Mouse (Mus musculus): ENCODE measurements around the gene Rtf1. TPM values are rescaled to one million over a fixed set of nuclear protein-coding genes. Genes with fewer than 3 reads are reported as not detected.
A peak's percentile ranks its signal among the peaks of the same experiment; 100 is the strongest.

Gene Rtf1
- 39.2 and 40.0 TPM in 2 replicates for polyA plus RNA-seq (2015; fragmentation: Nextera tagmentation; extraction: Ambion mirVana)

GRCm38 (mm10) chr2:119674525-119675214 is at the start of gene Rtf1:
Gene Rtf1, plus strand, starts transcription at chr2:119675068.
- Histone ChIP-seq H3K27ac (ENCODE audit: low read length) (peak within 1 kb of the TSS; percentile 92), H3K27me3 (replicated peaks; ENCODE audit: insufficient read depth, low read length) (no peaks in the 10 kb centered on the region), H3K36me3 (ENCODE audit: insufficient read depth, low read length) (no peaks in the 10 kb centered on the region), H3K4me2 (replicated peaks; ENCODE audit: low read depth, low read length) (peak within 1 kb of the TSS; percentile 87), H3K4me3 (ENCODE audit: low read depth, low read length) (peak within 1 kb of the TSS; percentile 80), H3K4me1 (ENCODE audit: insufficient read depth, low read depth, low read length) (no peaks in the 10 kb centered on the region), H3K9ac (replicated peaks; ENCODE audit: low read depth) (peak within 1 kb of the TSS; percentile 90), H3K9me3 (ENCODE audit: low read length) (no peaks in the 10 kb centered on the region)
- TF ChIP-seq CTCF (IDR thresholded peaks at IDR 0.05), result no peak
- no peak for TF ChIP-seq EP300 (IDR thresholded peaks at IDR 0.05)
- under 1% methylated on average over 30 of the region's 58 CpGs for WGBS
- peak; percentile 96 for DNase-seq (ENCODE audit: low spot score)
- ATAC-seq, result peak; percentile 98

GRCm38 (mm10) chr2:119636781-119637180 is 38.1 kb upstream of the Rtf1 start:
- Histone ChIP-seq H3K4me1 (ENCODE audit: insufficient read depth, low read depth, low read length) (no peaks in the 10 kb centered on the region), H3K27me3 (replicated peaks; ENCODE audit: insufficient read depth, low read length) (no peaks in the 10 kb centered on the region), H3K9me3 (ENCODE audit: low read length) (no peaks in the 10 kb centered on the region), H3K4me2 (replicated peaks; ENCODE audit: low read depth, low read length) (no peak overlapping the region), H3K4me3 (ENCODE audit: low read depth, low read length) (no peak overlapping the region), H3K9ac (replicated peaks; ENCODE audit: low read depth) (no peak overlapping the region), H3K27ac (ENCODE audit: low read length) (no peak overlapping the region), H3K36me3 (ENCODE audit: insufficient read depth, low read length) (no peaks in the 10 kb centered on the region; the same call in 1 of the 2 replicates)
- ATAC-seq (no peak), DNase-seq (ENCODE audit: low spot score) (no peak)
- WGBS, result 87% methylated on average over 1 of the region's 1 CpGs
- TF ChIP-seq EP300 (IDR thresholded peaks at IDR 0.05) (no peak), CTCF (IDR thresholded peaks at IDR 0.05) (peak; percentile 30; the same call in 1 of the 2 replicates)

- no peak overlapping the region for H3K4me2 ChIP-seq (replicated peaks; ENCODE audit: low read depth, low read length)
- no peaks in the 10 kb centered on the region for H3K27me3 ChIP-seq (replicated peaks; ENCODE audit: insufficient read depth, low read length)
- H3K4me1 ChIP-seq (ENCODE audit: insufficient read depth, low read depth, low read length), result no peaks in the 10 kb centered on the region
- DNase-seq (ENCODE audit: low spot score), result no peak
- no peak overlapping the region for H3K4me3 ChIP-seq (ENCODE audit: low read depth, low read length)
- TF ChIP-seq CTCF (IDR thresholded peaks at IDR 0.05) (no peak), EP300 (IDR thresholded peaks at IDR 0.05) (no peak)
- 94% methylated on average over 5 of the region's 5 CpGs for WGBS
- H3K27ac ChIP-seq (ENCODE audit: low read length), result no peak overlapping the region
- no peak for ATAC-seq
- H3K9ac ChIP-seq (replicated peaks; ENCODE audit: low read depth), result no peak overlapping the region
- H3K36me3 ChIP-seq (ENCODE audit: insufficient read depth, low read length), result no peaks in the 10 kb centered on the region; the same call in 1 of the 2 replicates
- no peaks in the 10 kb centered on the region for H3K9me3 ChIP-seq (ENCODE audit: low read length)
These were observed 33.5 kb upstream of the Rtf1 start for GRCm38 (mm10) chr2:119641214-119641912.

- H3K9me3 ChIP-seq (ENCODE audit: low read length), result no peaks in the 10 kb centered on the region
- no peaks in the 10 kb centered on the region for H3K36me3 ChIP-seq (ENCODE audit: insufficient read depth, low read length)
- DNase-seq (ENCODE audit: low spot score), result no peak
- H3K4me1 ChIP-seq (ENCODE audit: insufficient read depth, low read depth, low read length), result no peaks in the 10 kb centered on the region
- WGBS, result 85% methylated on average over 5 of the region's 5 CpGs
- no peak overlapping the region for H3K4me2 ChIP-seq (replicated peaks; ENCODE audit: low read depth, low read length)
- no peak overlapping the region for H3K9ac ChIP-seq (replicated peaks; ENCODE audit: low read depth)
- H3K27ac ChIP-seq (ENCODE audit: low read length), result no peak overlapping the region
- TF ChIP-seq CTCF (IDR thresholded peaks at IDR 0.05) (no peak), EP300 (IDR thresholded peaks at IDR 0.05) (no peak)
- ATAC-seq, result no peak
- H3K27me3 ChIP-seq (replicated peaks; ENCODE audit: insufficient read depth, low read length), result no peaks in the 10 kb centered on the region
- H3K4me3 ChIP-seq (ENCODE audit: low read depth, low read length), result no peak overlapping the region
These were observed 30.6 kb upstream of the Rtf1 start for GRCm38 (mm10) chr2:119644254-119644653.

GRCm38 (mm10) chr2:119662220-119663182 is 12.4 kb upstream of the Rtf1 start, which contains the start of gene Ndufaf1:
Gene Ndufaf1, minus strand, starts transcription at chr2:119662827.
- peak within 1 kb of the TSS; percentile 81 for H3K4me3 ChIP-seq (ENCODE audit: low read depth, low read length)
- no peak for TF ChIP-seq CTCF (IDR thresholded peaks at IDR 0.05)
- TF ChIP-seq EP300 (IDR thresholded peaks at IDR 0.05), result no peak
- H3K27ac ChIP-seq (ENCODE audit: low read length), result 0 out of 2 replicates have a peak within 1 kb of the TSS, but pooled peaks have one; percentile 20
- peaks cover 4% of the 10 kb centered on the region; the same call in 1 of the 2 replicates for H3K4me1 ChIP-seq (ENCODE audit: insufficient read depth, low read depth, low read length)
- H3K36me3 ChIP-seq (ENCODE audit: insufficient read depth, low read length), result no peaks in the 10 kb centered on the region
- H3K9me3 ChIP-seq (ENCODE audit: low read length), result no peaks in the 10 kb centered on the region
- H3K4me2 ChIP-seq (replicated peaks; ENCODE audit: low read depth, low read length), result peak within 1 kb of the TSS; percentile 66
- H3K9ac ChIP-seq (replicated peaks; ENCODE audit: low read depth), result peak within 1 kb of the TSS; percentile 75
- ATAC-seq, result peak; percentile 89
- DNase-seq (ENCODE audit: low spot score), result peak; percentile 72
- H3K27me3 ChIP-seq (replicated peaks; ENCODE audit: insufficient read depth, low read length), result no peaks in the 10 kb centered on the region
- WGBS, result 1% methylated on average over 44 of the region's 44 CpGs
